Mouse (Mus musculus) C2C12 (cell line): ENCODE data around the gene Zfp827.

ENCODE experiments used
- CTCF ChIP-seq: IDR thresholded peaks from one replicate; pipeline ENCODE4 v1.5.1; 2011; ENCODE audit not compliant: control insufficient read depth, insufficient read depth, insufficient read length
- MAX ChIP-seq: IDR thresholded peaks from one replicate; pipeline ENCODE4 v1.6.1; 2011; ENCODE audit warnings: mild to moderate bottlenecking, control low read depth
- MYOD1 ChIP-seq: IDR thresholded peaks from one replicate; pipeline ENCODE4 v1.6.1; 2011; ENCODE audit warnings: low read depth; ENCODE audit not compliant: control insufficient read depth, insufficient read length
- MYOG ChIP-seq: IDR thresholded peaks from one replicate; pipeline ENCODE4 v1.6.1; 2011; ENCODE audit not compliant: control insufficient read depth, insufficient read length; ENCODE audit errors: extremely low read depth

GRCm38 (mm10) chr8:79041429-79041828 is 13.2 kb downstream of the Zfp827 start:
- TF ChIP-seq MYOG (no peak), CTCF (no peak), MAX (no peak), MYOD1 (no peak)
